Mouse (Mus musculus): ENCODE measurements around the gene Gmeb2. TPM values are rescaled to one million over a fixed set of nuclear protein-coding genes. Genes with fewer than 3 reads are reported as not detected.

The Gmeb2 gene
- total and polyA plus RNA-seq, 2 experiments from 2014 or later: 8.9 to 19.2 TPM

DNA sequence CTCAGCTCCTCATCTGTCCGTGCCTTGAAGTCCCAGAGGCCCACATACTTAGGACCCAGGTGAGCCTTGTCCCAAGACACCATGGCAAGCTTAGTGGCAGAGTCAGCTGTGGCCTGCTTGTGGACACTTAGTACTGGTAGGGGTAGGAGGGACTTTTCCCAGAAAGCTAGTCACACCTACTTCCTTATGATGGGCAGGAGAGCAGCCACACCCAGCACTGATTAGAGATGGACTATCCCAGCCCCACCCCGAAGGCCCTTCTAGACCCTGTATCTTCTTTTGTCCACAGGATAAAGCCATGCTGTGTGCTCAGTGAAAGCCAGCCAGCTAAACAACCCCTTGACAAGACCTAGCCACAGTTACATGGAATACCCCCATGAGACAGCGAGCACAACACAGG is 85.4 kb downstream of the Gmeb2 start, which contains the start of gene Ptk6:
TSS of gene Ptk6 (minus strand) at position 368 of the 400 bp plus-strand sequence.
- no peaks in the 10 kb centered on the region for H3K27me3 ChIP-seq (ENCODE audit: insufficient read depth, low read length)
- H3K9ac ChIP-seq (replicated peaks; ENCODE audit: low read length): no peak within 1 kb of the TSS
- H3K4me2 ChIP-seq (ENCODE audit: low read depth, low read length): no peak within 1 kb of the TSS
- 91% methylated on average over 3 of the region's 3 CpGs for WGBS
- H3K4me1 ChIP-seq (ENCODE audit: insufficient read depth, low read length): no peaks in the 10 kb centered on the region
- H3K36me3 ChIP-seq (ENCODE audit: insufficient read depth, low read length): no peaks in the 10 kb centered on the region
- ATAC-seq (no peak), DNase-seq (ENCODE audit: low spot score) (no peak)
- no peak within 1 kb of the TSS for H3K27ac ChIP-seq
- H3K4me3 ChIP-seq (ENCODE audit: low read length): no peak within 1 kb of the TSS
- H3K9me3 ChIP-seq (ENCODE audit: low read length): no peaks in the 10 kb centered on the region
- TF ChIP-seq CTCF (IDR thresholded peaks at IDR 0.05; ENCODE audit: low read depth): no peak

DNA sequence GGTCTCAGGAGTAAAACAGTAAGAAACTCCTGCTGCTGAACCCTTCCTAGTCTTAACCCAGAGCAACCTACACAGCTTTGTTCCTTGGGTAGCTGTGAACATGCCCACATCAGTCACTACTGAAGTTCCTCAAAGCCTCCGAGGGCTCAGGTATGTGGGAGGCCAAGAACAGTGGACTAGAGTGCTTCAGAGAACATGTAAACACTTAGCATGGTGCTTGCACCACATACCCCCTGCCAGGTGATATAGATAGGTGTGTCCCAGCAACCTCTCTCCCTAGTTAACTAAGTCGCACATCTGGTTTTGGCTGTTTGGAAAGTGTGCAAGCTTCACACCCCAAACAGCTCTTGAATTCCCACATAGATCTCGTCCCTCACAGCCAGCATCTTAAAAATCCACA is 86.2 kb downstream of the Gmeb2 start:
- WGBS: 81% methylated on average over 3 of the region's 3 CpGs
- no peak for TF ChIP-seq CTCF (IDR thresholded peaks at IDR 0.05; ENCODE audit: low read depth)
- Histone ChIP-seq H3K4me1 (ENCODE audit: insufficient read depth, low read length) (no peaks in the 10 kb centered on the region), H3K9ac (replicated peaks; ENCODE audit: low read length) (no peak overlapping the region), H3K27ac (no peak overlapping the region), H3K27me3 (ENCODE audit: insufficient read depth, low read length) (no peaks in the 10 kb centered on the region), H3K4me2 (ENCODE audit: low read depth, low read length) (no peak overlapping the region), H3K36me3 (ENCODE audit: insufficient read depth, low read length) (no peaks in the 10 kb centered on the region), H3K4me3 (ENCODE audit: low read length) (no peak overlapping the region), H3K9me3 (ENCODE audit: low read length) (no peaks in the 10 kb centered on the region)
- DNase-seq (ENCODE audit: low spot score) (no peak), ATAC-seq (no peak)

Other genes with a start within 250 kb of the Gmeb2 start
- gene Chrna4, start 244.5 kb downstream of the Gmeb2 start, total RNA-seq (2014; rRNA removed): 50.5 and 52.7 TPM in 2 replicates
- 35.2 and 41.4 TPM in 2 replicates for gene Chrna4, start 244.5 kb downstream of the Gmeb2 start, polyA plus RNA-seq (2015; fragmentation: Nextera tagmentation; extraction: Ambion mirVana)
- gene Kcnq2, start 152.7 kb downstream of the Gmeb2 start, total RNA-seq (2014; rRNA removed): 128 and 142 TPM in 2 replicates
- gene Kcnq2, start 152.7 kb downstream of the Gmeb2 start, polyA plus RNA-seq (2015; fragmentation: Nextera tagmentation; extraction: Ambion mirVana): 32.3 and 34.6 TPM in 2 replicates
- gene Eef1a2, start 131.0 kb downstream of the Gmeb2 start, total RNA-seq (2014; rRNA removed): 304 and 351 TPM in 2 replicates
- gene Eef1a2, start 131.0 kb downstream of the Gmeb2 start, polyA plus RNA-seq (2015; fragmentation: Nextera tagmentation; extraction: Ambion mirVana): 24.7 and 26.7 TPM in 2 replicates
- 300 and 340 TPM in 2 replicates for gene Ppdpf, start 100.8 kb downstream of the Gmeb2 start, total RNA-seq (2014; rRNA removed)
- gene Ppdpf, start 100.8 kb downstream of the Gmeb2 start, polyA plus RNA-seq (2015; fragmentation: Nextera tagmentation; extraction: Ambion mirVana): 329 and 347 TPM in 2 replicates
- not detected in 2 replicates for gene Ptk6, start 85.2 kb downstream of the Gmeb2 start, total RNA-seq (2014; rRNA removed)
- gene Ptk6, start 85.2 kb downstream of the Gmeb2 start, polyA plus RNA-seq (2015; fragmentation: Nextera tagmentation; extraction: Ambion mirVana): not detected in 2 replicates
- 0.07 and 0.47 TPM in 2 replicates for gene Srms, start 74.8 kb downstream of the Gmeb2 start, total RNA-seq (2014; rRNA removed)
- 0.09 and 0.18 TPM in 2 replicates for gene Srms, start 74.8 kb downstream of the Gmeb2 start, polyA plus RNA-seq (2015; fragmentation: Nextera tagmentation; extraction: Ambion mirVana)
- 2.2 and 2.8 TPM in 2 replicates for gene Fndc11, start 68.0 kb downstream of the Gmeb2 start, total RNA-seq (2014; rRNA removed)
- 0.25 and 0.52 TPM in 2 replicates for gene Fndc11, start 68.0 kb downstream of the Gmeb2 start, polyA plus RNA-seq (2015; fragmentation: Nextera tagmentation; extraction: Ambion mirVana)
- gene Helz2, start 46.0 kb downstream of the Gmeb2 start, total RNA-seq (2014; rRNA removed): 2.8 and 5.7 TPM in 2 replicates
- 0.19 and 0.24 TPM in 2 replicates for gene Helz2, start 46.0 kb downstream of the Gmeb2 start, polyA plus RNA-seq (2015; fragmentation: Nextera tagmentation; extraction: Ambion mirVana)
- 1,221 and 1,263 TPM in 2 replicates for gene Stmn3, start 26.5 kb upstream of the Gmeb2 start, total RNA-seq (2014; rRNA removed)
- 1,758 and 1,824 TPM in 2 replicates for gene Stmn3, start 26.5 kb upstream of the Gmeb2 start, polyA plus RNA-seq (2015; fragmentation: Nextera tagmentation; extraction: Ambion mirVana)
- gene Rtel1, start 31.7 kb upstream of the Gmeb2 start, total RNA-seq (2014; rRNA removed): 52.2 and 97.2 TPM in 2 replicates
- 21.6 and 28.0 TPM in 2 replicates for gene Rtel1, start 31.7 kb upstream of the Gmeb2 start, polyA plus RNA-seq (2015; fragmentation: Nextera tagmentation; extraction: Ambion mirVana)
- 66.3 and 85.3 TPM in 2 replicates for gene Zgpat, start 76.9 kb upstream of the Gmeb2 start, total RNA-seq (2014; rRNA removed)
- gene Zgpat, start 76.9 kb upstream of the Gmeb2 start, polyA plus RNA-seq (2015; fragmentation: Nextera tagmentation; extraction: Ambion mirVana): 37.5 and 40.6 TPM in 2 replicates
- 13.0 and 14.7 TPM in 2 replicates for gene Arfrp1, start 77.4 kb upstream of the Gmeb2 start, total RNA-seq (2014; rRNA removed)
- 70.7 TPM in 2 replicates for gene Arfrp1, start 77.4 kb upstream of the Gmeb2 start, polyA plus RNA-seq (2015; fragmentation: Nextera tagmentation; extraction: Ambion mirVana)
- gene Lime1, start 92.0 kb upstream of the Gmeb2 start, total RNA-seq (2014; rRNA removed): 49.0 and 62.1 TPM in 2 replicates
- gene Lime1, start 92.0 kb upstream of the Gmeb2 start, polyA plus RNA-seq (2015; fragmentation: Nextera tagmentation; extraction: Ambion mirVana): 24.1 and 26.2 TPM in 2 replicates
- gene Zbtb46, start 171.4 kb upstream of the Gmeb2 start, total RNA-seq (2014; rRNA removed): 29.0 and 33.0 TPM in 2 replicates
- 17.0 and 19.2 TPM in 2 replicates for gene Zbtb46, start 171.4 kb upstream of the Gmeb2 start, polyA plus RNA-seq (2015; fragmentation: Nextera tagmentation; extraction: Ambion mirVana)
- not detected in 2 replicates for gene Abhd16b, start 205.2 kb upstream of the Gmeb2 start, total RNA-seq (2014; rRNA removed)
- gene Abhd16b, start 205.2 kb upstream of the Gmeb2 start, polyA plus RNA-seq (2015; fragmentation: Nextera tagmentation; extraction: Ambion mirVana): 0.08 TPM in 1 of 2 replicates, not detected in the other
- 52.2 and 92.5 TPM in 2 replicates for gene Tpd52l2, start 209.1 kb upstream of the Gmeb2 start, total RNA-seq (2014; rRNA removed)
- 127 and 128 TPM in 2 replicates for gene Tpd52l2, start 209.1 kb upstream of the Gmeb2 start, polyA plus RNA-seq (2015; fragmentation: Nextera tagmentation; extraction: Ambion mirVana)
- 417 and 459 TPM in 2 replicates for gene Dnajc5, start 232.4 kb upstream of the Gmeb2 start, total RNA-seq (2014; rRNA removed)
- gene Dnajc5, start 232.4 kb upstream of the Gmeb2 start, polyA plus RNA-seq (2015; fragmentation: Nextera tagmentation; extraction: Ambion mirVana): 260 and 276 TPM in 2 replicates